Mouse (Mus musculus): ENCODE measurements around the gene Ubap1l.

GRCm38 (mm10) chr9:65427511-65427910 lies 66.7 kb downstream of the Ubap1l start:
- TF ChIP-seq CTCF (IDR thresholded peaks at IDR 0.05; ENCODE audit: extremely low read depth, insufficient read depth, low read length) (no peak), POLR2A (IDR thresholded peaks at IDR 0.05; ENCODE audit: extremely low read depth, insufficient read depth, low read length) (no peak)
